Mouse (Mus musculus): ENCODE measurements around the gene Rab7. TPM values are rescaled to one million over a fixed set of nuclear protein-coding genes. Genes with fewer than 3 reads are reported as not detected.
A peak's percentile ranks its signal among the peaks of the same experiment; 100 is the strongest.

The Rab7 gene
- total and polyA plus RNA-seq, 3 experiments: 58.6 to 361 (median 68.9) TPM

GRCm38 (mm10) chr6:88023316-88023890 is 21.7 kb downstream of the Rab7 start:
- dilution Hi-C loops (cut with MboI; ENCODE audit: extremely low pct_ligation_motif_present, extremely low pct_unique_long_range_greater_than_20kb, low sequenced_read_pairs) (no loop called here), in situ Hi-C loops (cut with MboI; ENCODE audit: low pct_ligation_motif_present, low pct_unique_long_range_greater_than_20kb, low sequenced_read_pairs) (no loop called here)
- DNase-seq (ENCODE audit: extremely low read depth): no peak
- no peaks in the 10 kb centered on the region for H3K27me3 ChIP-seq (replicated peaks)
- peaks cover 84% of the 10 kb centered on the region for H3K79me2 ChIP-seq (replicated peaks; ENCODE audit: control insufficient read depth, extremely low read depth, insufficient read depth, poor library complexity, severe bottlenecking)
- H3K36me3 ChIP-seq (replicated peaks in 1 of 2; ENCODE audit: control insufficient read depth in 1 of 2, insufficient read depth in 1 of 2, low read length in 1 of 2): peaks cover 35 to 86% of the 10 kb centered on the region in 2 experiments
- H3K27ac ChIP-seq (ENCODE audit: insufficient read depth, low read depth): no peak overlapping the region
- H3K4me2 ChIP-seq (ENCODE audit: insufficient read depth, low read depth, poor library complexity, severe bottlenecking): no peak overlapping the region
- H3K9me3 ChIP-seq (replicated peaks; ENCODE audit: low read length): no peaks in the 10 kb centered on the region
- H3K4me3 ChIP-seq (replicated peaks in 1 of 3; ENCODE audit: low read depth in 2 of 3, low read length in 2 of 3, poor library complexity in 1 of 3): no peak overlapping the region
- peaks cover 0 to 19% of the 10 kb centered on the region in 2 experiments; a peak in 2 of 4 replicates for H3K4me1 ChIP-seq (ENCODE audit: control insufficient read depth in 1 of 2, insufficient read depth in 2 of 2)
- H3K9ac ChIP-seq (ENCODE audit: insufficient read depth, low read depth): no peak overlapping the region
- TF ChIP-seq SIN3A (IDR thresholded peaks at IDR 0.05; ENCODE audit: low read length): no peak
- no peak for TF ChIP-seq BHLHE40 (IDR thresholded peaks at IDR 0.05; ENCODE audit: low read depth, low read length)
- no peak for TF ChIP-seq E2F4 (IDR thresholded peaks at IDR 0.05; ENCODE audit: insufficient replicate concordance, low read depth, low read length)
- TF ChIP-seq POLR2A (IDR thresholded peaks at IDR 0.05; ENCODE audit: low read depth, low read length): no peak

- no peak for TF ChIP-seq ZNF384 (IDR thresholded peaks at IDR 0.05; ENCODE audit: low read depth, low read length)
- no peak for TF ChIP-seq POLR2A (IDR thresholded peaks at IDR 0.05; ENCODE audit: low read depth, low read length)
- TF ChIP-seq MAFK (IDR thresholded peaks at IDR 0.05; ENCODE audit: insufficient replicate concordance, low read length): no peak
- TF ChIP-seq NELFE (IDR thresholded peaks at IDR 0.05; ENCODE audit: low read depth, low read length): no peak
- TF ChIP-seq MAX (IDR thresholded peaks at IDR 0.05; ENCODE audit: low read length): no peak
- no peak for TF ChIP-seq SMC3 (IDR thresholded peaks at IDR 0.05; ENCODE audit: low read depth, low read length)
- TF ChIP-seq CHD1 (IDR thresholded peaks at IDR 0.05; ENCODE audit: low read depth, low read length): no peak
- TF ChIP-seq HCFC1 (IDR thresholded peaks at IDR 0.05; ENCODE audit: low read depth, low read length): no peak
- no peak for DNase-seq (ENCODE audit: extremely low read depth)
- no peaks in the 10 kb centered on the region for H3K27me3 ChIP-seq (replicated peaks)
- peaks cover 87% of the 10 kb centered on the region for H3K79me2 ChIP-seq (replicated peaks; ENCODE audit: control insufficient read depth, extremely low read depth, insufficient read depth, poor library complexity, severe bottlenecking)
- dilution Hi-C loops (cut with MboI; ENCODE audit: extremely low pct_ligation_motif_present, extremely low pct_unique_long_range_greater_than_20kb, low sequenced_read_pairs) (no loop called here), in situ Hi-C loops (cut with MboI; ENCODE audit: low pct_ligation_motif_present, low pct_unique_long_range_greater_than_20kb, low sequenced_read_pairs) (loop anchor here (5.0 kb wide), 1 partner anchor 58 kb away; no protein-coding TSS in a partner anchor)
- no peak overlapping the region for H3K9ac ChIP-seq (ENCODE audit: insufficient read depth, low read depth)
- peaks cover 0 to 28% of the 10 kb centered on the region in 2 experiments; a peak in 2 of 4 replicates for H3K4me1 ChIP-seq (ENCODE audit: control insufficient read depth in 1 of 2, insufficient read depth in 2 of 2)
- H3K27ac ChIP-seq (ENCODE audit: insufficient read depth, low read depth): no peak overlapping the region
- H3K4me2 ChIP-seq (ENCODE audit: insufficient read depth, low read depth, poor library complexity, severe bottlenecking): no peak overlapping the region
- H3K9me3 ChIP-seq (replicated peaks; ENCODE audit: low read length): no peaks in the 10 kb centered on the region
- no peak overlapping the region for H3K4me3 ChIP-seq (replicated peaks in 1 of 3; ENCODE audit: low read depth in 2 of 3, low read length in 2 of 3, poor library complexity in 1 of 3)
- peaks cover 17 to 87% of the 10 kb centered on the region in 2 experiments for H3K36me3 ChIP-seq (replicated peaks in 1 of 2; ENCODE audit: control insufficient read depth in 1 of 2, insufficient read depth in 1 of 2, low read length in 1 of 2)
Observed at GRCm38 (mm10) chr6:88019154-88019553, 25.9 kb downstream of the Rab7 start.

GRCm38 (mm10) chr6:88017821-88018220 is 27.2 kb downstream of the Rab7 start:
- in situ Hi-C loops (cut with MboI; ENCODE audit: low pct_ligation_motif_present, low pct_unique_long_range_greater_than_20kb, low sequenced_read_pairs): loop anchor here (5.0 kb wide), 1 partner anchor 59 kb away; no protein-coding TSS in a partner anchor
- H3K27me3 ChIP-seq (replicated peaks): no peaks in the 10 kb centered on the region
- peaks cover 77% of the 10 kb centered on the region for H3K79me2 ChIP-seq (replicated peaks; ENCODE audit: control insufficient read depth, extremely low read depth, insufficient read depth, poor library complexity, severe bottlenecking)
- H3K4me3 ChIP-seq (replicated peaks in 1 of 3; ENCODE audit: low read depth in 2 of 3, low read length in 2 of 3, poor library complexity in 1 of 3): no peak overlapping the region
- no peak overlapping the region for H3K27ac ChIP-seq (ENCODE audit: insufficient read depth, low read depth)
- DNase-seq (ENCODE audit: extremely low read depth): peak; percentile 23
- dilution Hi-C loops (cut with MboI; ENCODE audit: extremely low pct_ligation_motif_present, extremely low pct_unique_long_range_greater_than_20kb, low sequenced_read_pairs): no loop called here
- no peak overlapping the region for H3K9ac ChIP-seq (ENCODE audit: insufficient read depth, low read depth)
- peaks cover 14 to 87% of the 10 kb centered on the region in 2 experiments for H3K36me3 ChIP-seq (replicated peaks in 1 of 2; ENCODE audit: control insufficient read depth in 1 of 2, insufficient read depth in 1 of 2, low read length in 1 of 2)
- TF ChIP-seq JUND (conservative IDR thresholded peaks at IDR 0.05; ENCODE audit: low read depth, low read length) (no peak), RCOR1 (conservative IDR thresholded peaks at IDR 0.05; ENCODE audit: low read depth, low read length) (no peak), TBP (conservative IDR thresholded peaks at IDR 0.05; ENCODE audit: low read depth, low read length) (no peak), BHLHE40 (IDR thresholded peaks at IDR 0.05; ENCODE audit: low read depth, low read length) (no peak), MAX (IDR thresholded peaks at IDR 0.05; ENCODE audit: low read length) (no peak), USF2 (conservative IDR thresholded peaks at IDR 0.05; ENCODE audit: low read depth, low read length) (no peak), ETS1 (conservative IDR thresholded peaks at IDR 0.05; ENCODE audit: low read depth, low read length) (no peak), NELFE (IDR thresholded peaks at IDR 0.05; ENCODE audit: low read depth, low read length) (no peak), POLR2AphosphoS2 (IDR thresholded peaks at IDR 0.05; ENCODE audit: low read depth, low read length) (no peak), MAZ (IDR thresholded peaks at IDR 0.05; ENCODE audit: low read depth, low read length) (no peak), KAT2A (IDR thresholded peaks at IDR 0.05; ENCODE audit: insufficient replicate concordance, low read length) (no peak)
- H3K4me2 ChIP-seq (ENCODE audit: insufficient read depth, low read depth, poor library complexity, severe bottlenecking): no peak overlapping the region
- no peaks in the 10 kb centered on the region for H3K9me3 ChIP-seq (replicated peaks; ENCODE audit: low read length)
- peaks cover 0 to 28% of the 10 kb centered on the region in 2 experiments; a peak in 2 of 4 replicates for H3K4me1 ChIP-seq (ENCODE audit: control insufficient read depth in 1 of 2, insufficient read depth in 2 of 2)
